Mouse (Mus musculus) erythroid progenitor cell, adult 5-6 weeks (primary cell): ENCODE results near the gene Bgn. TPM values are rescaled to one million over a fixed set of nuclear protein-coding genes. Genes with fewer than 3 reads are reported as not detected.
A peak's percentile ranks its signal among the peaks of the same experiment; 100 is the strongest.

Source experiments
- ATAC-seq: replicated peaks from 2 replicates; pipeline ENCODE4 v1.8.0; 2016; ENCODE audit warnings: moderate number of reproducible peaks, mild to moderate bottlenecking, moderate TSS enrichment, inconsistent platforms; ENCODE audit not compliant: poor library complexity, low FRiP score, severe bottlenecking
- total RNA-seq, 2 experiments: library from RNA; stranded (forward) in 1 of 2; stranded (reverse) in 1 of 2; fragments of 150-400 nt in 1 of 2; fragments of 186-747, 209-891 nt in 1 of 2; gene quantifications; 2 replicates each; pipeline versions ENCODE4 v1.2.3 to v1.2.4; 2015 to 2017; ENCODE audit warnings: low replicate concordance in 2 of 2

Bgn gene
- 11.2 and 28.9 TPM in 2 replicates for total RNA-seq (2015; ENCODE audit: low replicate concordance)
- total RNA-seq (2017; ENCODE audit: low replicate concordance) = 1.0 and 1.8 TPM in 2 replicates

GRCm38 (mm10) chrX:73483484-73483810 lies at the start of gene Bgn:
Gene Bgn (plus strand): TSS chrX:73483602.
- ATAC-seq = no peak

DNA sequence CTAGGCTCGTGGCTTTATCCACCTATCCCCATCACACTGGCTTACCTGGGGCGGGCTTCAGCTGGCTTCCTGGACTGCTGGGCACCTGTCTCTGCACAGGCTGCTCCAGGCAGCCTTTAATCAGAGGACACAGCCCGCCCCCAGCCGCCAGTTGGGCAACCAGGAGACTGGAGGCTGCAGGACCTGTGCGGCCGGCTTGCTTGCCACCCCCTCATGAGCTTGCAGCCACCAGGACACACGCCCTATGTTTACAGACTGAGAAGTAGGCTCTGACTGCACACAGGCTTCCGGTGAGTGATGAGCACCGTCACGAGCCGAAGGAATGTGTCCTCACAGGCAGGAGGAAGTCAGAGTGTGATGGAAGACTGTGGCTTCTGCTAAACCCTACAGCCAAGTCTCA lies 48.1 kb upstream of the Bgn start, which contains the start of gene Trex2:
Gene Trex2 (minus strand): TSS at position 93 of the 400 bp plus-strand sequence.
- ATAC-seq = no peak

DNA sequence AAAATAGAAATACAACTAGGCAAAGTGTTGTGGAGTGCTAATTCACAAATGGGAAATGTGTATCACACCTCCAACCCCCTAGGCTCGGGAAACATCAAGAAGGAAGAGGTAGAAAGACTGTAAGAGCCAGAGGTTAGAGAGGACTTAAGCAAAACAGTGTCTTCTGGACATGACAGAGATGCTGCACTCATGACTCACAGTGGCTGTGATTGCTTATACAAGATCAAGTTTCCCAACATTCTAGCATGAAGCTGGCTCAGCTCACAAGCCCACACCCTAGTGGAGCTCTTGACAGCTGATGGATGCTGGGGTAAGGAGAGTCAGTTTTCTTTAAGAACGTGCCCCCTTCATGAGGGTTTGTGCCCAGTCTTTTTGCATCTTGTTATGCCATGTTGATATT lies 42.0 kb upstream of the Bgn start:
- ATAC-seq = no peak

GRCm38 (mm10) chrX:73451949-73452348 lies 31.5 kb upstream of the Bgn start:
- ATAC-seq = peak; percentile 61; the same call in 1 of the 2 replicates

- ATAC-seq = peak; percentile 100
Measured at GRCm38 (mm10) chrX:73458877-73459392, 24.5 kb upstream of the Bgn start, which contains the start of gene Haus7. Gene Haus7 (minus strand): TSS chrX:73459044.

- no peak for ATAC-seq
Measured at GRCm38 (mm10) chrX:73460792-73461191, 22.6 kb upstream of the Bgn start.

- no peak for ATAC-seq
Measured at GRCm38 (mm10) chrX:73465483-73466186, 17.8 kb upstream of the Bgn start.

DNA sequence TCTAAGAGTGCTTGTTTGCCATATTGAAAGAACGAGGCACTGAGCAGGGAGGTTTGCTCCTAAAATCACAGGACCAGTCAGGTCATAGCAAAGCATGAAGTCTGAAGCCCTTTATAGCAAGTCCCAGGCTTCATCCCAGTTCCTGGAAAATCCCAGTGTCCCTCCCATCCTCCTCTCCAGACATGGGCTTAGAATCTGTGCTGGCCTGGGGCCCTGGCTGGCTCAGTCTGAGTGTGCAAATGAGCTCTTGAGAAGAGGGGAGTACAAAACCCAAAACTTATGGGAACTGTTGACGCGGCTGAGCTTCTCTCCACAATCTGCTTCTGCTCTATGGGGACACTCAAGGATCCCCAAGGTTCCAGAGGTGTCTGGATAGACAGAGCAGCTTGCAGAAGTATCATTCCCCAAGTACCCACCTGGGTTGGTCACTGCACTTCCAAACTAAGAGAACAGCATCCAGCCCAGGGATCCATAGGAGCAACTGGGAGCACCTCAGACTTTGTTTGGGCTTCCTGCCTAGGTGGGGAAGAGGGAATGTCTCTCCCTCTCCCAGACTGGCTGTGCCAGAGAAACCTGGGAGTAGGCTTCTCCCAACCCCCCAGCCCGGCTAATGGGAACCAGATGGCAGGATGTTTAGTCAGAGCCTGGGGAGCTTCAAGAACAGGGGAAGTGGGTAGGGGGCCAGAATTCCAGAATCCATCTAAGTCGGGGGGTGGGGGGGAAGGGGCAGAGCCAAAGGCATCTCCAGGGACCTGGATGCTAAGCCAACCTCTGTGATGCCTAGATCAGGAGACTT lies 15.8 kb upstream of the Bgn start:
- ATAC-seq = no peak

GRCm38 (mm10) chrX:73468330-73468729 lies 15.1 kb upstream of the Bgn start:
- no peak for ATAC-seq

- no peak for ATAC-seq
Measured at GRCm38 (mm10) chrX:73468752-73469151, 14.7 kb upstream of the Bgn start.

GRCm38 (mm10) chrX:73471764-73472163 lies 11.6 kb upstream of the Bgn start:
- ATAC-seq = no peak

DNA sequence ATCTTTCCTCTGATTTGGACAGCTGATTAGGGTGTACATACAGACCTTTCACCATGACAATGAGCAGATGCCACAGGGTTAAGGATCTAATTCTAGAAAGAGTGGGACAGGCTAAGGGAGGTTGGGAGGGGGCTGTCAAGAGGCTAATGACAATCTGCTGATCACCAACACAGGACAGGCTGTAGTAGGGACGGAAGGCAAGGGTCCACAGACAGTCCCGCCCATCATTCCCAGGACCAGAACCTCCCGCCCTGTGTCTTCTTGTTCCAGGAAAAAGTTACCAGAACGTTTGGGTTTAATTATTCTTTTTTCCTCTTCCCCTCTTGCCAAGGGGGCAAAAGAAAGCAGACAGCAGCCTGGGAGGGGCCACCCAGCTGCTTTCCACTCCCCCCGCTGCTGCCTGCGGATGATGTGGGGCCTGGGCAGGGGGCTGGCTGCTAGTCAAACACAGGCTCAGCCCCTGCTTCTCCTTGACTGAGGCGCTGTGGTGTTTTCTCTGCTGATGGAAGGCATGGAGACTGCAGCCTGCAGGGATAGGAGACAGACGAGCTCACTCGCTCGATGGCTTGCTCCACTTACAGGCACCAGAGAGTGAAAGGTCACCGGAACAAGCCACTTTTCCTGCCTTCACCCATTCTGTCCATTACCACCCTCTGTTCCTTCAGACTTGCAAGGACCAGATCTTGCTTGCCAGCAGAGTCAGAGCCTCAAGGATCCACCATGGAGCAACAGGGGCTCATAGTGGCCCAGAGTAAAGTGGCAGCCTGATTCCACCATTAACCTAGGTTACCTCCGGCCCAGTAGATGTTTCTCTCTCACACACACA lies 8.8 kb upstream of the Bgn start:
- no peak for ATAC-seq

DNA sequence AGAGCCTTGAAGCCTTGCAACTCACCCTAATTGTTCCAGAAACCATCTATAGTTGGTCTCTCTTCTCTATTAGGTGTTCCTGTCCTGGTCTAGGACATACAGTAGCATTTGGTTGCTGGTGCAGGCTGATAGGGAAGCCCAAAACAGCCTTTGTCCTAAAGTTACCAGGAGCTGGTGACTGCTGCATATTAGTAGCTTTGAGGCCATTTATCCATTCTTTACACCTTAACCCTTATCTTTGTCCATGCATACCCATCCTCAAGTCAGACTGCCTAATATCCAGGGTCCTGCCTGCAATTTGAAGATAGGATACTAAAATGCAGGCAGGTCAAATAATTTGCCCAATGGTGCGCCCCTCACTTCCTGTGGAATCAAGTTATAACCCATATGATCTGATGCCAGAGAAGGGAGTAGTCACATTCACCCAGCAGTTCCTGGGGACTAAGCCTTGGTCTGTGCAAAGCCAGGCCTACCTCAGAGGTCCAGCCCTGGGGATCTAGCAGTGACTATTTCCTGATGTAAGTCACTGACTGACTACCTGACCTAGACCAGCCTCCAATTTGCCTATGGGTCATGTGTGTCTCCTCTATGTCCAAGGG lies 7.6 kb upstream of the Bgn start:
- ATAC-seq = no peak

DNA sequence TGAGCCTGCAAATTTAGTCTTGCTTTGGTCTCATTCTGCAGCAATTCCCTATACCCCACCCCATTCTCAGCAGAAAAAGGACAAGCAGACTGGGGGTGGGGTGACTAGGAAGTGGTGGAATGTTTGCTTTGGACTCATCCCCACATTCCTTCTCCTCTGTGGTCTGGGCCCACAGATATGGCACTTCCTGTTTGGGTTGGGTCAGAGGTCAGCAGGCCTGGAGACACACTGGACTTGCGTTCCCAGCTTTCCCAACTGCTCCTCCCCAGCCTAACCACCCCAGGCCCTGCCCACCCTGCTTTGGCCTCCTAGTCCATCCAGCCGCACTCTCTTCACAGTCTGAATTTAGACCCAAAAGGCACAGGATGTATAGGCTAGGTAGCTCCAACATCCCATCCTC lies 6.8 kb upstream of the Bgn start:
- ATAC-seq = no peak

DNA sequence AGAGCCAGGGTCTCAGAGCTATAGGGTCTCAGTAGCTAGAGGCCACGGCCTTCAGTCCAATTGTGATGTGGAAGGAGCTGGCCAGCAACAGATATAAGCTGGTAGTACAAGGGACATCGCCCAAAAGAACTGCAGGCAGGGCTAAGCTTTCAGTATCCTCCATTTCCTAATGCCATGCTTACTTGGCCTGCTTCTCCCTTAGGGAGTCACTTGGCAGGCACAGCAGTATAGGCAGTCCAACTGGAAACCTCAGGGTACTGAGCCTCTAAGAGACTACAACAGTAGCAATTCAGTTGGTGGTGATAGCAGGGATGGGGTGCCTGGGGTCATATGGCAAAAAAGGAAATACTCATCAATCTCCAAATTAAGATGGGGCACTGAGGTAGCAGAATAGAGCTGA lies 5.9 kb upstream of the Bgn start:
- ATAC-seq = no peak

GRCm38 (mm10) chrX:73479656-73480055 lies 3.7 kb upstream of the Bgn start:
- no peak for ATAC-seq

GRCm38 (mm10) chrX:73480334-73480733 lies 3.1 kb upstream of the Bgn start:
- ATAC-seq = no peak

- ATAC-seq = no peak
Measured at GRCm38 (mm10) chrX:73482643-73483483, 539 bp upstream of the Bgn start.

GRCm38 (mm10) chrX:73484076-73484475 lies 674 bp downstream of the Bgn start:
- no peak for ATAC-seq
